Mouse (Mus musculus) left cerebral cortex, postnatal 25 days (tissue): ENCODE results near the gene Erg. TPM values are rescaled to one million over a fixed set of nuclear protein-coding genes. Genes with fewer than 3 reads are reported as not detected.

Experiments
- DNase-seq, 2 experiments: peaks; one replicate each; pipeline ENCODE4 v3.0.0; 2022; ENCODE audit warnings: low spot score in 2 of 2, mixed read lengths in 1 of 2
- intact Hi-C: fragments of 180-260 bp; cut with DNase I; formaldehyde crosslinking; loops from one replicate; pipeline ENCODE4 v1.15.1; 2025
- total RNA-seq, 2 experiments: library from RNA; stranded (reverse); gene quantifications; 2 replicates each; pipeline ENCODE4 v1.2.3; 2021

The Erg gene
- total RNA-seq, 2 experiments from 2014 or later = 4.2 to 6.4 TPM

GRCm38 (mm10) chr16:95588849-95589248 is 2.5 kb upstream of the Erg start:
- intact Hi-C loops = no loop called here
- no peak for DNase-seq

- no peak for DNase-seq
- intact Hi-C loops = no loop called here
Observed at GRCm38 (mm10) chr16:95586726-95587125, 333 bp upstream of the Erg start.

GRCm38 (mm10) chr16:95585541-95586310 is 667 bp downstream of the Erg start:
- peak; percentile 20 to 25 for DNase-seq
- intact Hi-C loops = no loop called here

GRCm38 (mm10) chr16:95584751-95585528 is 1.5 kb downstream of the Erg start:
- intact Hi-C loops = no loop called here
- DNase-seq = no peak

GRCm38 (mm10) chr16:95579289-95579688 is 7.1 kb downstream of the Erg start:
- intact Hi-C loops = no loop called here
- no peak for DNase-seq

- intact Hi-C loops = no loop called here
- peak; percentile 49 to 90 for DNase-seq
Observed at GRCm38 (mm10) chr16:95573163-95573562, 13.2 kb downstream of the Erg start.

GRCm38 (mm10) chr16:95570616-95571015 is 15.8 kb downstream of the Erg start:
- no peak for DNase-seq
- intact Hi-C loops = no loop called here

- no peak for DNase-seq
- intact Hi-C loops = no loop called here
Observed at GRCm38 (mm10) chr16:95556834-95557233, 29.6 kb downstream of the Erg start.

- intact Hi-C loops = no loop called here
- no peak for DNase-seq
Observed at GRCm38 (mm10) chr16:95553136-95553535, 33.3 kb downstream of the Erg start.

GRCm38 (mm10) chr16:95552495-95552894 is 33.9 kb downstream of the Erg start:
- intact Hi-C loops = no loop called here
- no peak for DNase-seq

GRCm38 (mm10) chr16:95550496-95550895 is 35.9 kb downstream of the Erg start:
- intact Hi-C loops = no loop called here
- DNase-seq = no peak

GRCm38 (mm10) chr16:95544753-95545152 is 41.6 kb downstream of the Erg start:
- DNase-seq = no peak
- intact Hi-C loops = loop anchor here (5.0 kb wide), 1 partner anchor 53 kb away; no protein-coding TSS in a partner anchor

- intact Hi-C loops = loop anchor here (5.0 kb wide), 1 partner anchor 54 kb away; no protein-coding TSS in a partner anchor
Observed at GRCm38 (mm10) chr16:95543471-95543870, 42.9 kb downstream of the Erg start.

GRCm38 (mm10) chr16:95535151-95535550 is 51.2 kb downstream of the Erg start:
- intact Hi-C loops = no loop called here
- DNase-seq = peak in 1 of 2 experiments; percentile 34

More at GRCm38 (mm10) chr16:95543471-95543870, 42.9 kb downstream of the Erg start:
- peak; percentile 38 to 72 for DNase-seq

GRCm38 (mm10) chr16:95532387-95533077 is 53.9 kb downstream of the Erg start:
- intact Hi-C loops = no loop called here
- no peak for DNase-seq

GRCm38 (mm10) chr16:95527561-95527960 is 58.8 kb downstream of the Erg start:
- no peak for DNase-seq
- intact Hi-C loops = loop anchor here (5.0 kb wide), 1 partner anchor 40 kb away; no protein-coding TSS in a partner anchor

- no peak for DNase-seq
- intact Hi-C loops = no loop called here
Observed at GRCm38 (mm10) chr16:95519520-95519919, 66.9 kb downstream of the Erg start.

GRCm38 (mm10) chr16:95506051-95506450 is 80.3 kb downstream of the Erg start:
- intact Hi-C loops = no loop called here

GRCm38 (mm10) chr16:95496582-95497300 is 89.7 kb downstream of the Erg start:
- intact Hi-C loops = no loop called here
- DNase-seq = no peak

More at GRCm38 (mm10) chr16:95506051-95506450, 80.3 kb downstream of the Erg start:
- no peak for DNase-seq
